Mouse (Mus musculus) embryonic fibroblast, embryonic 13.5 days (primary cell): ENCODE measurements around the gene Ret. TPM values are rescaled to one million over a fixed set of nuclear protein-coding genes. Genes with fewer than 3 reads are reported as not detected.

Source experiments
- H3K27ac ChIP-seq: 2 replicates; pipeline ENCODE4 v1.5.1; 2012; ENCODE audit warnings: low read length, control low read depth, inconsistent platforms; ENCODE audit not compliant: insufficient read depth
- H3K4me1 ChIP-seq: 2 replicates; pipeline ENCODE4 v1.6.1; 2011; ENCODE audit warnings: low read length; ENCODE audit not compliant: control insufficient read depth, insufficient read depth
- H3K4me3 ChIP-seq: 2 replicates; pipeline ENCODE4 v1.5.1; 2011; ENCODE audit warnings: mild to moderate bottlenecking, control low read depth, low read length; ENCODE audit not compliant: insufficient read depth
- CTCF ChIP-seq: IDR thresholded peaks from 2 replicates; pipeline ENCODE4 v1.5.1; 2011; ENCODE audit warnings: mild to moderate bottlenecking, control low read depth, low read length, moderate library complexity, borderline replicate concordance; ENCODE audit not compliant: insufficient read depth
- POLR2A ChIP-seq: IDR thresholded peaks from 2 replicates; pipeline ENCODE4 v1.6.1; 2011; ENCODE audit warnings: low read depth, mild to moderate bottlenecking, control low read depth, low read length, moderate library complexity
- polyA plus RNA-seq: library from polyadenylated mRNA; stranded (reverse); fragments of >200 nt; gene quantifications from 2 replicates; pipeline ENCODE4 v1.2.4, GENCODE M21; 2011; ENCODE audit warnings: low read depth; ENCODE audit not compliant: missing spikeins, insufficient read length

The Ret gene
- polyA plus RNA-seq, 1 experiment, result 0.35 TPM

GRCm38 (mm10) chr6:118204112-118204511, 6.6 kb upstream of the Ret start:
- Histone ChIP-seq H3K4me1 (no peaks in the 10 kb centered on the region; the same call in 1 of the 2 replicates), H3K27ac (no peak overlapping the region), H3K4me3 (no peak overlapping the region)
- TF ChIP-seq CTCF (no peak), POLR2A (no peak)

- Histone ChIP-seq H3K4me3 (peak overlapping the region; percentile 38), H3K27ac (no peak overlapping the region), H3K4me1 (no peaks in the 10 kb centered on the region)
- TF ChIP-seq POLR2A (no peak), CTCF (no peak)
Measured at GRCm38 (mm10) chr6:118196751-118197439, 623 bp downstream of the Ret start.

- H3K4me1 ChIP-seq, result no peaks in the 10 kb centered on the region
- no peak overlapping the region for H3K4me3 ChIP-seq
- TF ChIP-seq POLR2A, result no peak
- peak; percentile 70; the same call in 1 of the 2 replicates for TF ChIP-seq CTCF
- H3K27ac ChIP-seq, result no peak overlapping the region
Measured at GRCm38 (mm10) chr6:118195108-118195507, 2.4 kb downstream of the Ret start.

GRCm38 (mm10) chr6:118192882-118193281, 4.6 kb downstream of the Ret start:
- no peak for TF ChIP-seq POLR2A
- TF ChIP-seq CTCF, result no peak
- H3K4me1 ChIP-seq, result no peaks in the 10 kb centered on the region
- no peak overlapping the region for H3K27ac ChIP-seq
- H3K4me3 ChIP-seq, result no peak overlapping the region

- H3K27ac ChIP-seq, result no peak overlapping the region
- no peaks in the 10 kb centered on the region for H3K4me1 ChIP-seq
- H3K4me3 ChIP-seq, result no peak overlapping the region
- no peak for TF ChIP-seq CTCF
- TF ChIP-seq POLR2A, result no peak
Measured at GRCm38 (mm10) chr6:118192199-118192598, 5.3 kb downstream of the Ret start.

GRCm38 (mm10) chr6:118189764-118190163, 7.8 kb downstream of the Ret start:
- H3K4me1 ChIP-seq, result no peaks in the 10 kb centered on the region
- TF ChIP-seq CTCF (no peak), POLR2A (no peak)
- no peak overlapping the region for H3K4me3 ChIP-seq
- no peak overlapping the region for H3K27ac ChIP-seq

- no peak overlapping the region for H3K4me3 ChIP-seq
- TF ChIP-seq CTCF, result no peak
- TF ChIP-seq POLR2A, result no peak
- H3K27ac ChIP-seq, result no peak overlapping the region
- no peaks in the 10 kb centered on the region for H3K4me1 ChIP-seq
Measured at GRCm38 (mm10) chr6:118188599-118188998, 8.9 kb downstream of the Ret start.

- Histone ChIP-seq H3K4me1 (no peaks in the 10 kb centered on the region), H3K4me3 (no peak overlapping the region), H3K27ac (no peak overlapping the region)
- TF ChIP-seq CTCF, result no peak
- TF ChIP-seq POLR2A, result no peak
Measured at GRCm38 (mm10) chr6:118187285-118187641, 10.3 kb downstream of the Ret start.

- H3K4me1 ChIP-seq, result no peaks in the 10 kb centered on the region
- TF ChIP-seq CTCF, result no peak
- TF ChIP-seq POLR2A, result no peak
Measured at GRCm38 (mm10) chr6:118186620-118187284, 10.8 kb downstream of the Ret start.

GRCm38 (mm10) chr6:118184126-118184525, 13.4 kb downstream of the Ret start:
- TF ChIP-seq CTCF (no peak), POLR2A (no peak)
- Histone ChIP-seq H3K4me1 (no peaks in the 10 kb centered on the region), H3K4me3 (no peak overlapping the region), H3K27ac (no peak overlapping the region)

More at GRCm38 (mm10) chr6:118186620-118187284, 10.8 kb downstream of the Ret start:
- Histone ChIP-seq H3K27ac (no peak overlapping the region), H3K4me3 (no peak overlapping the region)
